Mouse (Mus musculus) MEL (cell line): ENCODE data around the gene Tfap2d. TPM values are rescaled to one million over a fixed set of nuclear protein-coding genes. Genes with fewer than 3 reads are reported as not detected.

ENCODE experiments used
- DNase-seq: peaks from one replicate; pipeline ENCODE4 v3.0.0; 2011; ENCODE audit warnings: low read depth, low spot score
- H3K27ac ChIP-seq: 2 replicates; pipeline ENCODE4 v1.5.1; 2012; ENCODE audit warnings: low read depth, mild to moderate bottlenecking, control low read depth, low read length, moderate library complexity; ENCODE audit not compliant: control insufficient read depth
- H3K27me3 ChIP-seq, 2 experiments: fragments of 150-350 bp in 1 of 2; sonication (generic) in 1 of 2; 2 replicates each; pipeline ENCODE4 v1.6.1; 2012; ENCODE audit warnings: low read length in 2 of 2, mild to moderate bottlenecking in 2 of 2, improper control_type of control experiment in 1 of 2, moderate library complexity in 1 of 2; ENCODE audit not compliant: insufficient read depth in 2 of 2, control insufficient read depth in 1 of 2
- H3K36me3 ChIP-seq, 2 experiments: 2 replicates each; pipeline ENCODE4 v1.6.1; 2012 to 2014; ENCODE audit warnings: low read length in 2 of 2, improper control_type of control experiment in 1 of 2, inconsistent platforms in 1 of 2, mild to moderate bottlenecking in 1 of 2; ENCODE audit not compliant: insufficient read depth in 2 of 2, control insufficient read depth in 1 of 2
- H3K4me1 ChIP-seq, 2 experiments: fragments of 150-350 bp in 1 of 2; sonication (generic) in 1 of 2; 2 replicates each; pipeline ENCODE4 v1.6.1; 2012; ENCODE audit warnings: low read length in 2 of 2, improper control_type of control experiment in 1 of 2, mild to moderate bottlenecking in 1 of 2; ENCODE audit not compliant: insufficient read depth in 2 of 2, control insufficient read depth in 1 of 2
- H3K4me3 ChIP-seq, 2 experiments: fragments of 150-350 bp in 1 of 2; sonication (generic) in 1 of 2; 2 replicates each; pipeline ENCODE4 v1.5.1; 2012; ENCODE audit warnings: low read depth in 2 of 2, low read length in 2 of 2, mild to moderate bottlenecking in 2 of 2, moderate library complexity in 2 of 2, control low read depth in 1 of 2, improper control_type of control experiment in 1 of 2; ENCODE audit not compliant: control insufficient read depth in 1 of 2, insufficient read depth in 1 of 2
- H3K79me2 ChIP-seq: 2 replicates; pipeline ENCODE4 v1.6.1; 2012; ENCODE audit warnings: mild to moderate bottlenecking, low read length, moderate library complexity; ENCODE audit not compliant: control insufficient read depth, poor library complexity, insufficient read depth
- H3K9ac ChIP-seq: 2 replicates; pipeline ENCODE4 v1.6.1; 2012; ENCODE audit warnings: low read depth, mild to moderate bottlenecking, control low read depth, low read length, moderate library complexity; ENCODE audit not compliant: control insufficient read depth, poor library complexity, severe bottlenecking
- H3K9me3 ChIP-seq: fragments of 150-350 bp; sonication (generic); replicated peaks from 2 replicates; pipeline ENCODE4 v1.6.1; 2012; ENCODE audit warnings: mild to moderate bottlenecking, low read length, improper control_type of control experiment, moderate library complexity; ENCODE audit not compliant: insufficient read depth
- CTCF ChIP-seq, 3 experiments: IDR thresholded peaks in 2 of 3; conservative IDR thresholded peaks in 1 of 3; 2 replicates each; pipeline ENCODE4 v1.5.1; 2011 to 2012; ENCODE audit warnings: low read length in 3 of 3, low read depth in 2 of 3, mild to moderate bottlenecking in 2 of 3, improper control_type of control experiment in 1 of 3, inconsistent platforms in 1 of 3, mixed read lengths in 1 of 3, moderate library complexity in 1 of 3; ENCODE audit not compliant: control insufficient read depth in 1 of 3, insufficient read depth in 1 of 3, poor library complexity in 1 of 3, severe bottlenecking in 1 of 3
- E2F4 ChIP-seq: IDR thresholded peaks from 2 replicates; pipeline ENCODE4 v1.6.1; 2011; ENCODE audit warnings: low read depth, low read length, improper control_type of control experiment, borderline replicate concordance
- ELF1 ChIP-seq: IDR thresholded peaks from 2 replicates; pipeline ENCODE4 v1.6.1; 2014; ENCODE audit warnings: low read depth, mild to moderate bottlenecking, inconsistent platforms, low read length, improper control_type of control experiment, moderate library complexity
- GABPA ChIP-seq: IDR thresholded peaks from 2 replicates; pipeline ENCODE4 v1.6.1; 2012; ENCODE audit warnings: low read depth, mild to moderate bottlenecking, inconsistent platforms, low read length, improper control_type of control experiment, moderate library complexity
- GATA1 ChIP-seq: IDR thresholded peaks from 2 replicates; pipeline ENCODE4 v1.6.1; 2011; ENCODE audit warnings: low read depth, low read length, improper control_type of control experiment
- JUND ChIP-seq: IDR thresholded peaks from 2 replicates; pipeline ENCODE4 v1.6.1; 2011; ENCODE audit warnings: low read depth, mild to moderate bottlenecking, improper control_type of control experiment, low read length
- MAFK ChIP-seq: IDR thresholded peaks from 2 replicates; pipeline ENCODE4 v1.6.1; 2011; ENCODE audit warnings: low read depth, mild to moderate bottlenecking, low read length, improper control_type of control experiment, borderline replicate concordance
- MAZ ChIP-seq: IDR thresholded peaks from 2 replicates; pipeline ENCODE4 v1.6.1; 2012; ENCODE audit warnings: low read depth, mild to moderate bottlenecking, inconsistent platforms, low read length, improper control_type of control experiment
- MEF2A ChIP-seq: IDR thresholded peaks from 2 replicates; pipeline ENCODE4 v1.6.1; 2014; ENCODE audit warnings: low read depth, mild to moderate bottlenecking, inconsistent platforms, low read length, improper control_type of control experiment; ENCODE audit not compliant: poor library complexity, insufficient replicate concordance, severe bottlenecking; ENCODE audit errors: extremely low read depth
- MYB ChIP-seq: IDR thresholded peaks from 2 replicates; pipeline ENCODE4 v1.6.1; 2011; ENCODE audit warnings: mild to moderate bottlenecking, low read depth, low read length, improper control_type of control experiment
- POLR2AphosphoS5 ChIP-seq: IDR thresholded peaks from 2 replicates; pipeline ENCODE4 v1.6.1; 2012; ENCODE audit warnings: low read depth, borderline replicate concordance, mild to moderate bottlenecking, inconsistent platforms, low read length, moderate library complexity, mixed read lengths
- SMC3 ChIP-seq: IDR thresholded peaks from 2 replicates; pipeline ENCODE4 v1.6.1; 2011; ENCODE audit warnings: low read depth, low read length, improper control_type of control experiment
- TAL1 ChIP-seq: IDR thresholded peaks from 2 replicates; pipeline ENCODE4 v1.6.1; 2012; ENCODE audit warnings: mild to moderate bottlenecking, inconsistent platforms, low read length, moderate library complexity, mixed read lengths
- TCF12 ChIP-seq: IDR thresholded peaks from 2 replicates; pipeline ENCODE4 v1.6.1; 2014; ENCODE audit warnings: low read depth, mild to moderate bottlenecking, inconsistent platforms, low read length, improper control_type of control experiment, moderate library complexity
- USF2 ChIP-seq, 2 experiments: IDR thresholded peaks; 2 replicates each; pipeline ENCODE4 v1.6.1; 2011 to 2012; ENCODE audit warnings: improper control_type of control experiment in 2 of 2, low read length in 2 of 2, borderline replicate concordance in 1 of 2, inconsistent platforms in 1 of 2, low read depth in 1 of 2, mild to moderate bottlenecking in 1 of 2; ENCODE audit not compliant: insufficient read depth in 1 of 2
- ZC3H11A ChIP-seq: IDR thresholded peaks from 2 replicates; pipeline ENCODE4 v1.6.1; 2012; ENCODE audit warnings: low read depth, mild to moderate bottlenecking, inconsistent platforms, low read length, improper control_type of control experiment
- polyA plus RNA-seq, 2 experiments: library from polyadenylated mRNA; stranded (reverse) in 1 of 2; unstranded in 1 of 2; fragments of >175 nt in 1 of 2; fragments of >200 nt in 1 of 2; gene quantifications; 2 replicates each; pipeline versions ENCODE4 v1.2.1 to v1.2.4; 2012; ENCODE audit warnings: low replicate concordance in 2 of 2, low read depth in 1 of 2; ENCODE audit not compliant: insufficient read length in 2 of 2, insufficient read depth in 1 of 2, missing spikeins in 1 of 2
- total RNA-seq: library from RNA; depleted of rRNA; stranded (reverse); fragments of 300-350 nt; gene quantifications from 2 replicates; pipeline ENCODE4 v1.2.3, GENCODE M21; 2012

The Tfap2d gene
- total and polyA plus RNA-seq, 3 experiments: not detected

- H3K27me3 ChIP-seq: no peaks in the 10 kb centered on the region
- no peaks in the 10 kb centered on the region for H3K4me1 ChIP-seq
- no peak for TF ChIP-seq MEF2A
- TF ChIP-seq ELF1: no peak
- TF ChIP-seq POLR2AphosphoS5: no peak
- no peak for TF ChIP-seq MAZ
- no peak for TF ChIP-seq TCF12
- TF ChIP-seq MAFK: no peak
- no peak for TF ChIP-seq JUND
- TF ChIP-seq, all 39 proteins: peak for 0
- H3K9ac ChIP-seq: no peak overlapping the region
- no peaks in the 10 kb centered on the region for H3K36me3 ChIP-seq
- no peak overlapping the region for H3K4me3 ChIP-seq
- no peak overlapping the region for H3K27ac ChIP-seq
- no peaks in the 10 kb centered on the region for H3K79me2 ChIP-seq
- DNase-seq: no peak
- no peaks in the 10 kb centered on the region for H3K9me3 ChIP-seq
These were observed 108.8 kb downstream of the Tfap2d start for GRCm38 (mm10) chr1:19211546-19212154.

- Histone ChIP-seq H3K27me3 (no peaks in the 10 kb centered on the region), H3K36me3 (no peaks in the 10 kb centered on the region), H3K9me3 (no peaks in the 10 kb centered on the region), H3K4me1 (no peaks in the 10 kb centered on the region), H3K79me2 (no peaks in the 10 kb centered on the region), H3K27ac (no peak overlapping the region), H3K9ac (no peak overlapping the region), H3K4me3 (no peak overlapping the region)
- no peak for TF ChIP-seq CTCF (IDR thresholded peaks at IDR 0.05 in 2 of 3, conservative IDR thresholded peaks at IDR 0.05 in 1 of 3; ENCODE audit: control insufficient read depth in 1 of 3, insufficient read depth in 1 of 3, low read depth in 2 of 3, low read length in 3 of 3, poor library complexity in 1 of 3, severe bottlenecking in 1 of 3)
- no peak for TF ChIP-seq GATA1
- no peak for TF ChIP-seq ELF1
- TF ChIP-seq ZC3H11A: no peak
- no peak for TF ChIP-seq MYB
- no peak for TF ChIP-seq SMC3
- TF ChIP-seq GABPA: no peak
- TF ChIP-seq TAL1: no peak
- TF ChIP-seq E2F4: no peak
- TF ChIP-seq USF2 (IDR thresholded peaks at IDR 0.05; ENCODE audit: borderline replicate concordance in 1 of 2, insufficient read depth in 1 of 2, low read depth in 1 of 2, low read length in 2 of 2): no peak
- no peak for DNase-seq
These were observed 109.9 kb downstream of the Tfap2d start for GRCm38 (mm10) chr1:19212691-19213090.
